Mouse (Mus musculus) heart, embryonic 12.5 days (tissue): Measurements from ENCODE around the gene Olfr153. TPM values are rescaled to one million over a fixed set of nuclear protein-coding genes. Genes with fewer than 3 reads are reported as not detected.
"Not testable (repeated sequence)": the region's sequence is repeated elsewhere in the genome, so short reads cannot be mapped to it uniquely, and the experiment has no call there.

Experiments
- ATAC-seq: fragments of 200-750 bp; cut with Nextera tagmentation; 2 replicates; pipeline ENCODE4 v1.8.0; 2017; ENCODE audit warnings: moderate TSS enrichment, moderate library complexity; ENCODE audit not compliant: insufficient number of reproducible peaks, low FRiP score
- H3K27ac ChIP-seq: fragments of 300-500 bp; sonication (generic); 2 replicates; pipeline ENCODE4 v1.5.1; 2016; ENCODE audit warnings: mild to moderate bottlenecking, moderate library complexity; ENCODE audit not compliant: poor library complexity, severe bottlenecking
- H3K27me3 ChIP-seq: fragments of 300-500 bp; sonication (generic); replicated peaks from 2 replicates; pipeline ENCODE4 v1.6.1; 2016; ENCODE audit warnings: mild to moderate bottlenecking, moderate library complexity
- H3K36me3 ChIP-seq: fragments of 300-500 bp; sonication (generic); 2 replicates; pipeline ENCODE4 v1.6.1; 2016; ENCODE audit warnings: mild to moderate bottlenecking, moderate library complexity
- H3K4me1 ChIP-seq: fragments of 300-500 bp; sonication (generic); replicated peaks from 2 replicates; pipeline ENCODE4 v1.6.1; 2016; ENCODE audit warnings: mild to moderate bottlenecking
- H3K4me2 ChIP-seq: fragments of 300-500 bp; sonication (generic); 2 replicates; pipeline ENCODE4 v1.6.1; 2016; ENCODE audit warnings: mild to moderate bottlenecking, moderate library complexity
- H3K4me3 ChIP-seq: fragments of 300-500 bp; sonication (generic); 2 replicates; pipeline ENCODE4 v1.5.1; 2016; ENCODE audit warnings: mild to moderate bottlenecking
- H3K9ac ChIP-seq: fragments of 300-500 bp; sonication (generic); 2 replicates; pipeline ENCODE4 v1.6.1; 2016; ENCODE audit warnings: mild to moderate bottlenecking, moderate library complexity
- H3K9me3 ChIP-seq: fragments of 300-500 bp; sonication (generic); replicated peaks from 2 replicates; pipeline ENCODE4 v1.6.1; 2016; ENCODE audit warnings: mild to moderate bottlenecking, moderate library complexity
- WGBS: fragments of 180-500 bp; shearing (Covaris S2); methylation state at CpG from one replicate; pipeline ENCODE4 v1.1.7; 2016; 5-methylcytosine and 5-hydroxymethylcytosine counted together
- polyA plus RNA-seq: library from polyadenylated mRNA; unstranded; fragments of >200 nt; fragmentation: Nextera tagmentation; extraction: Ambion mirVana; gene quantifications from 2 replicates; pipeline ENCODE4 v1.2.1, GENCODE M21; 2016

The Olfr153 gene
- polyA plus RNA-seq, 1 experiment from 2014 or later, result not detected

- not testable (repeated sequence) for H3K27me3 ChIP-seq, ATAC-seq, H3K9ac ChIP-seq, H3K27ac ChIP-seq, H3K4me2 ChIP-seq, H3K36me3 ChIP-seq, H3K9me3 ChIP-seq, H3K4me3 ChIP-seq, H3K4me1 ChIP-seq
- 55% methylated on average over 1 of the region's 1 CpGs for WGBS
These were observed 42.0 kb downstream of the Olfr153 start, which contains the start of gene Olfr1129 for GRCm38 (mm10) chr2:87573602-87574001. Olfr1129 (plus strand) TSS chr2:87573902.

Other genes starting within 250 kb of the Olfr153 start
- gene Olfr1118, start 224.2 kb upstream of the Olfr153 start, polyA plus RNA-seq, result not detected in 2 replicates
- not detected in 2 replicates for gene Olfr1120, start 177.0 kb upstream of the Olfr153 start, polyA plus RNA-seq
- gene Olfr1121, start 161.9 kb upstream of the Olfr153 start, polyA plus RNA-seq, result not detected in 2 replicates
- not detected in 2 replicates for gene Olfr1122, start 145.9 kb upstream of the Olfr153 start, polyA plus RNA-seq
- not detected in 2 replicates for gene Olfr1123, start 115.2 kb upstream of the Olfr153 start, polyA plus RNA-seq
- gene Olfr1124, start 101.5 kb upstream of the Olfr153 start, polyA plus RNA-seq, result not detected in 2 replicates
- not detected in 2 replicates for gene Olfr1126, start 77.8 kb upstream of the Olfr153 start, polyA plus RNA-seq
- gene Pramel7, start 34.7 kb upstream of the Olfr153 start, polyA plus RNA-seq, result not detected in 2 replicates
- gene Pramel6, start 25.2 kb upstream of the Olfr153 start, polyA plus RNA-seq, result not detected in 2 replicates
- gene Olfr1128, start 13.7 kb downstream of the Olfr153 start, polyA plus RNA-seq, result not detected in 2 replicates
- gene Olfr1129, start 42.1 kb downstream of the Olfr153 start, polyA plus RNA-seq, result not detected in 2 replicates
- not detected in 2 replicates for gene Olfr1130, start 74.4 kb downstream of the Olfr153 start, polyA plus RNA-seq
- not detected in 2 replicates for gene Olfr1131, start 95.3 kb downstream of the Olfr153 start, polyA plus RNA-seq
- gene Olfr1132, start 105.7 kb downstream of the Olfr153 start, polyA plus RNA-seq, result not detected in 2 replicates
- not detected in 2 replicates for gene Olfr1133, start 115.6 kb downstream of the Olfr153 start, polyA plus RNA-seq
- gene Olfr1134, start 126.7 kb downstream of the Olfr153 start, polyA plus RNA-seq, result not detected in 2 replicates
- not detected in 2 replicates for gene Olfr1135, start 141.9 kb downstream of the Olfr153 start, polyA plus RNA-seq
- not detected in 2 replicates for gene Olfr1136, start 162.2 kb downstream of the Olfr153 start, polyA plus RNA-seq
- gene Olfr1137, start 181.4 kb downstream of the Olfr153 start, polyA plus RNA-seq, result not detected in 2 replicates
- gene Olfr1138, start 208.2 kb downstream of the Olfr153 start, polyA plus RNA-seq, result not detected in 2 replicates
- gene Olfr1140, start 212.0 kb downstream of the Olfr153 start, polyA plus RNA-seq, result not detected in 2 replicates
- gene Olfr1141, start 222.2 kb downstream of the Olfr153 start, polyA plus RNA-seq, result not detected in 2 replicates
- not detected in 2 replicates for gene Olfr152, start 247.7 kb downstream of the Olfr153 start, polyA plus RNA-seq